Mouse (Mus musculus): ENCODE measurements around the gene Acy3.

DNA sequence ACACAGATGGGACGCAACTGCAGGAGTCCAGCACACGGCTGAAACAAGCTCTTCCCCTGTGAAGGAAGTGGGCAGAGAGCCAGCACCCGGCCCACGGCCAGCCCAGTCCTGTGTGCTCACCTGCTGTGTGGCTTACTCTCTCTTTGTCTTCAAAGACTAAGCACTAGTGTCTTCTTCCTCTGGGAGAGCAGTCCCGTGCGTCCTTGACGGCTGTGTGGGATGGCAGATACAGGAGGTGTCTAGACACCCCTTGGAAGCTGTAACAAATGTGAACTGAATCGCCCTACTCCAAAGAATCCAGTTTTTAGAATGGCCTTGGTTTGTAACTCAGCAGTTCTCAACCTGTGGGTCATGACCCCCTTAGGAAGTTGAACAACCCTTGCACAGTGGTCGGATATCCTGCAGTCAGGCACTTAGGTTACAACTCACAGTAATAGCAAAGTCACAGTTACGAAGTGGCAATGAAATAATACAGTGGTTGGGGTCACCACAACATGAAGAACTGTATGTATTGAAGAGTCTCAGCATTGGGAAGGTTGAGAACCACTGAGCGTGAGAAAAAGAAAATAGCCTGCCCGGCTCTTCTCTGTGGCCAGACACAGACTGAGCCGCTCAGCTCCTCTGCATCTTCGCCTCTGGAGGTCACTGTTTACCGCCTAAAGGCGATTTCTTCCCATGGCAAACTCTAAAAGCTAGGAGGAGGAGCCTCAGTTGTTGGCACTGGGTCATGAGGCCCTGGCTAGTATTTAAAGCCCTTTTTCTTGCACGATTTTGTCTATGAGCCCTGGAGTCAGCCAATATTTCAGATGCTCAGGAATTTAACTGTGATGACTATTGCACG, 32.6 kb downstream of the Acy3 start:
- TF ChIP-seq CHD2 (IDR thresholded peaks at IDR 0.05; ENCODE audit: low read length) = no peak
- TF ChIP-seq CTCF (conservative IDR thresholded peaks at IDR 0.05 in 1 of 2, IDR thresholded peaks at IDR 0.05 in 1 of 2; ENCODE audit: low read depth in 2 of 2, low read length in 2 of 2) = peak; percentile 38 to 99; a peak in 3 of 4 replicates
- no peak for TF ChIP-seq POLR2A (IDR thresholded peaks at IDR 0.05; ENCODE audit: low read depth, low read length)
- no peak for TF ChIP-seq MAFK (IDR thresholded peaks at IDR 0.05; ENCODE audit: insufficient replicate concordance, low read length)
- no peak for TF ChIP-seq MXI1 (IDR thresholded peaks at IDR 0.05; ENCODE audit: low read depth, low read length)
- TF ChIP-seq EP300 (IDR thresholded peaks at IDR 0.05; ENCODE audit: low read length) = no peak
- peak; percentile 87 for TF ChIP-seq ZC3H11A (IDR thresholded peaks at IDR 0.05; ENCODE audit: low read depth, low read length)
- TF ChIP-seq SIN3A (IDR thresholded peaks at IDR 0.05; ENCODE audit: low read length) = no peak
- TF ChIP-seq USF1 (IDR thresholded peaks at IDR 0.05; ENCODE audit: low read depth, low read length) = no peak
- TF ChIP-seq UBTF (IDR thresholded peaks at IDR 0.05; ENCODE audit: low read depth, low read length) = no peak
- TF ChIP-seq KAT2A (IDR thresholded peaks at IDR 0.05; ENCODE audit: insufficient replicate concordance, low read length) = no peak
- no peak for TF ChIP-seq ETS1 (conservative IDR thresholded peaks at IDR 0.05; ENCODE audit: low read depth, low read length)

Data from CH12.LX (cell line).